Mouse (Mus musculus): ENCODE data around the gene Atxn2. TPM values are rescaled to one million over a fixed set of nuclear protein-coding genes. Genes with fewer than 3 reads are reported as not detected.
"Not testable (repeated sequence)": the region's sequence is repeated elsewhere in the genome, so short reads cannot be mapped to it uniquely, and the experiment has no call there.

Atxn2 gene
- polyA plus RNA-seq, 1 experiment from 2014 or later = 209 TPM

DNA sequence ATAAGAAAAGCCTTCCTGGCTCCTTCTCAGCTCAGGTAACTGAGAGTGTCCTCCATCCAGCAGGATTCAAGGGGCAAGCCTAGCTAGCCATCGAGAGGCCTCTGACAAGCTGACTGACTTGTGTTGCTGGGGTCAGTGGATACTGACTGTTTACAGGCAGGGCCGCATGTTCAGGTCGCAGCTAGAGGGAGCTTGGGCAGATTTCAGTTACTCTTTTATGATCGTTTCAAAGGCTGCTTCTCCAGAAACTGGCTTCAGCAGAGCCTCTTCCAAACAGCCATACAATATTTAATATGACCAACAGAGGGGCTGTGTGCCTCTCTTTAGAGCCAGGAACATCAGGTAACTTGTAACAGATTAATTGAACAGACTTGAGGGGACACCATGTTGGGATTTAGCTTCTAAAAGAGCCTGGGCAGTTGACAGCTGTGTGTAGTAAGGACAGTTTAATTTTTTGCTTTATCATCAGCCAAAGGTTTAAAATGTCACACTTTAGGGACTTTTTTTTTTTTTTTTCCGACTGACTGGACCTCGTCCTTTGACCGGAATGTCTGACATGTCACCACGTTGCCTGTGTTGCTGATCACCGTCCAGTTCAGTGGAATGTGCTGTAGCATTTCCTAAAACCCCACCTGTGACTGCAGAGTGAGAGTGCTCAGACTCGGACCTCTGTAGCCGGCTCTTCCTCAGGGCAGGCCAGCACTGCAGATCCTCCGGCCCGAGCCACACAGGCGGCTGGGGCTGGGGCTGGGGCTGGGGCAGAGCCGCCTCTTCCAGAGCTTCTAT, 24.8 kb upstream of the Atxn2 start:
- TF ChIP-seq CTCF (IDR thresholded peaks at IDR 0.05) = no peak
- ChIA-PET CTCF (interaction anchor here (0.7 to 1.8 kb wide), 6 partner anchors 10 to 37 kb away, joined by 3 to 8 read pairs (median 4); no protein-coding TSS in a partner anchor), POLR2A (interaction anchor here (0.6 to 2.8 kb wide), 5 partner anchors 12 to 158 kb away, joined by 3 to 13 read pairs (median 3); partner anchors contain the start of genes Acad12 and Atxn2)
- in situ Hi-C loops (cut with MboI; ENCODE audit: low pct_unique_long_range_greater_than_20kb) = no loop called here
- ATAC-seq (peak; percentile 12), DNase-seq (ENCODE audit: low read depth, low spot score) (no peak)
- no peaks in the 10 kb centered on the region for H3K27me3 ChIP-seq

DNA sequence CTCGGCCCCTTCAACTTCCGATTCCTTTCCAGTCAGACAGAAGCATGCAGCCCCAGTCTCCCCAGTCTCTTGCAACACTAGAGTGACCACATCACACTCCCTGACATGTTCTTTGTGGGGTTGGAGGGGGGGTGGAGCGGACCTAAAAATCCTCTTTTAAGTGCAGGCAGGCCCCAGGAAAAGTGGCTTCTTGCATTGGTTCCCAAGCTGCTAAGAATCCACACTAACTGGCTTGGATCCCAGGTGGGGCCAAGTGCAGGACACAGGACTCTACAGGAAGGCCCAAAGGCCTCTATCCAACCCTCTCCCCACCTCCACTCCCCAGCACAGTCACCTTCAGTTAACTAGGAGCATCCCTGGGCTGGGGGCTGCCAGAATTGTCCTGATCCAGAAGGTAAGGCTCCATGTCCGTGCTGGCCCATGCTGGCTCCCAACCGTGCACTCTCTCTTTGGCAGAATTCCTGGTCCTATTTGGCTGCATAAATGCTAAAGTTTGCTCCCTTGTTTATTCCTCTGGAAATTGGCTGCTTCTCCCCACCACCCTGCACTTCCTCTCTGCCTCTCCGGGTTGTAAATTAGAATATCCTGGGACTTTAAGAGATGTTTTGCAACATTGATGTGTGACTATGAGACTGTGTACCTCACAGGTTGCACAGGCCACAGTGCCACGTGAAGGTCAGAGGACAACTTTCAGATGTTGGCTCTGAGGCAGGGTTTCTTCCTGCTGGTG, 20.5 kb upstream of the Atxn2 start:
- TF ChIP-seq CTCF (IDR thresholded peaks at IDR 0.05) = no peak
- POLR2A ChIA-PET = no interaction called here
- in situ Hi-C loops (cut with MboI; ENCODE audit: low pct_unique_long_range_greater_than_20kb) = no loop called here

DNA sequence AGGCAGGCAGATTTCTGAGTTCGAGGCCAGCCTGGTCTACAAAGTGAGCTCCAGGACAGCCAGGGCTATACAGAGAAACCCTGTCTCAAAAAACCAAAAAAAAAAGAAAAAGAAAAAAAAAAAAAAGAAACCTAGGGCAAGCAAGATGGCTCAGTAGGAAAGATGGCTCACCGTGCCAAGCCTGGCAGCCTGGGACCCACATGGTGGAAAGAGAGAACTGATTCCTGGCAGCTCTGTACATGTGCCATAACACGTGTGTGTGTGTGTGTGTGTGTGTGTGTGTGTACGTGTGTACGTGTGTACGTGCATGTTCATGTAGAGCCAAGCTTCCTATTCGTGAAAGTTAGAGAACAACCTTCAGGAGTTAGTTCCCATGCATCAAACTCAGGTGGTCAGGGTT, 19.7 kb upstream of the Atxn2 start:
- H3K27me3 ChIP-seq; ATAC-seq; POLR2A ChIA-PET; DNase-seq (ENCODE audit: low read depth, low spot score); in situ Hi-C loops (cut with MboI; ENCODE audit: low pct_unique_long_range_greater_than_20kb): not testable (repeated sequence)
- CTCF ChIA-PET = interaction anchor here (0.6 kb wide), 1 partner anchor 19 kb away, joined by 3 read pairs; no protein-coding TSS in a partner anchor

More for the DNA sequence above, 20.5 kb upstream of the Atxn2 start:
- H3K27me3 ChIP-seq = no peaks in the 10 kb centered on the region
- CTCF ChIA-PET = interaction anchor here (0.6 to 0.9 kb wide), 2 partner anchors 11 to 15 kb away, joined by 3 to 4 read pairs; no protein-coding TSS in a partner anchor
- no peak for ATAC-seq
- no peak for DNase-seq (ENCODE audit: low read depth, low spot score)

DNA sequence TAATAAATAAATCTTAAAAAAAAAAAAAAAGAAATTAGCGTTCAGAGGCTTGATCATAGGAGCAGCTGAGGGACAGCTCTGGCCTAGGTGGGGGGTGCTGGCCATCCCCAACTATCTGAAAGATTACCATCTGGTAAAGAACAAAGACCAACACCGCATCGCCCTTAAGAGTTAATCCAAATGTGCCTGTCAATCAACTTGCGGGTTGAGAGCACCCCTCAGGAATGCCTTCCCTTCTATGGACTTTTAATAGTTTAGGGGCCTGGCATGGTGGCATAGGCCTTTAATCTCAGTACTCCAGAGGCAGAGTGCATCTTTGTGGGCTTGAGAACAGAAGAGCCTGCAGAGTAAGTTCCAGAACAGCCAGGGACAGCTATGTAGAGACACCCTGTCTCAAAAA, 18.2 kb upstream of the Atxn2 start:
- POLR2A ChIA-PET = no interaction called here
- TF ChIP-seq CTCF (IDR thresholded peaks at IDR 0.05) = no peak
- ATAC-seq (no peak), DNase-seq (ENCODE audit: low read depth, low spot score) (no peak)
- in situ Hi-C loops (cut with MboI; ENCODE audit: low pct_unique_long_range_greater_than_20kb) = no loop called here
- CTCF ChIA-PET = no interaction called here
- H3K27me3 ChIP-seq = no peaks in the 10 kb centered on the region

DNA sequence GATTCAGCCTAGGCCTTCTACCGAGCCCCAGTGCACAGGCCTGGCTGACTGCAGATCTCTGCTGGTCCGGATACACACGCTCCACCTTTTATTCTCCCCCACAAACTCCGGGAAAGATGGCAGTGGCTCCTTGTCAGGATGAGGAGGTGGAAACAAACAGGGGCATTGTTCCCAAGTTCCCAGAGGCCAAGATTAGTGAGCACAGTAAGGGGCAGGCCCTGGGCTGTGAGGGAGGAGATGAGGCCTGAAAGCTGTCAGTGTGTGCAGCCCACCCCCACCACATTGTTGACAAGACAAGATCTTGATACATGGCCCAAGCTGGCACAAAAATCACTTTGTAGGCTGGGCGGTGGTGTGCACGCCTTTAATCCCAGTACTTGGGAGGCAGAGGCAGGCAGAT, 14.4 kb upstream of the Atxn2 start:
- CTCF ChIA-PET = interaction anchor here (1.6 kb wide), 1 partner anchor 11 kb away, joined by 4 read pairs; no protein-coding TSS in a partner anchor

DNA sequence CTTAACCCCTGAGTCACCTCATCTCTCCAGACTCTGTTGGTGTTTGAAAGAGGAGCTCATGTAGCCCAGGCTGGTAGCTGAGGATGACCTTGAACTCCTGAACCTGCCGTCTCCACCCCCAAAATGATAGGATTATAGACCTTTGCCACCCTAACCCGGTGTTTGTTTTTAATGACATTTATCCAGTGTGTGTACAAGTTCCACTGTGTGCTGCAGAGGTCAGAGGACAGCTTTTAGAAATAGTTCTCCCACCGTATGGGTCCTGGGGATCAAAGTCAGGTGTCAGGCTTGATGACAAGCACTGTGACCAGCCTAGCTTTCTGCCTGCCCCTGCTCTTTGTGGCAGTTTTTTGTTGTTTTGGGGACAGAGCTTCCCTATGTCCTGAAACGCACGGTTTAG, 11.2 kb upstream of the Atxn2 start:
- H3K27me3 ChIP-seq = no peaks in the 10 kb centered on the region
- TF ChIP-seq CTCF (IDR thresholded peaks at IDR 0.05) = no peak
- ATAC-seq (no peak), DNase-seq (ENCODE audit: low read depth, low spot score) (no peak)
- in situ Hi-C loops (cut with MboI; ENCODE audit: low pct_unique_long_range_greater_than_20kb) = no loop called here
- CTCF ChIA-PET = interaction anchor here (1.2 to 1.9 kb wide), 3 partner anchors 9 to 13 kb away, joined by 3 to 8 read pairs (median 4); no protein-coding TSS in a partner anchor
- POLR2A ChIA-PET = interaction anchor here (0.5 to 1.8 kb wide), 5 partner anchors 11 to 1673 kb away, joined by 3 to 8 read pairs (median 3); partner anchors contain the start of gene Atxn2

More for the DNA sequence above, 14.4 kb upstream of the Atxn2 start:
- in situ Hi-C loops (cut with MboI; ENCODE audit: low pct_unique_long_range_greater_than_20kb) = no loop called here
- POLR2A ChIA-PET = no interaction called here
- H3K27me3 ChIP-seq = no peaks in the 10 kb centered on the region
- no peak for TF ChIP-seq CTCF (IDR thresholded peaks at IDR 0.05)
- ATAC-seq (no peak), DNase-seq (ENCODE audit: low read depth, low spot score) (no peak)

DNA sequence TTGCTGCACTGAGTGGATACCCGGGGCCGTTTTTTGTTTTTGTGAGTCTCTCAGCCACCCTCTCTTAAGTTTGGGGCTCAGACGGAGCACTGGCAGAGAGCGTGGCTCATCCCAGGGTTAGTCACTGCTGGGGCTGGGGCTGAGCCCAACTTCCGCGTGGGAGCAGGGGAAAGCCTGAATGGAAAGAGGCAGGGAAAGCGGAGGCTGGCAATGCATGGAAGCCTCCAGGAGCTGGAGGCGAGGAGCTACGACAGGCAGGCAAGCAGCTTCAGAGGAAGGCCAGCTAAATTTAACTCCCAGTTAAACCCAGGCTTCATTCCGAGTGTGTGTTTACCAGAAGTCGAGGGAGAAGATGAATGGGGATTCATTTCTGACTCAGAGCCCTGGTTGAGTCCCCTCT, 10.6 kb upstream of the Atxn2 start:
- ChIA-PET CTCF (interaction anchor here (1.2 to 1.9 kb wide), 3 partner anchors 8 to 13 kb away, joined by 3 to 8 read pairs (median 4); no protein-coding TSS in a partner anchor), POLR2A (interaction anchor here (0.6 to 1.8 kb wide), 4 partner anchors 10 to 39 kb away, joined by 3 to 8 read pairs (median 3); partner anchors contain the start of gene Atxn2)
- ATAC-seq (peak; percentile 21), DNase-seq (ENCODE audit: low read depth, low spot score) (peak; percentile 35)
- in situ Hi-C loops (cut with MboI; ENCODE audit: low pct_unique_long_range_greater_than_20kb) = no loop called here
- no peaks in the 10 kb centered on the region for H3K27me3 ChIP-seq
- no peak for TF ChIP-seq CTCF (IDR thresholded peaks at IDR 0.05)

DNA sequence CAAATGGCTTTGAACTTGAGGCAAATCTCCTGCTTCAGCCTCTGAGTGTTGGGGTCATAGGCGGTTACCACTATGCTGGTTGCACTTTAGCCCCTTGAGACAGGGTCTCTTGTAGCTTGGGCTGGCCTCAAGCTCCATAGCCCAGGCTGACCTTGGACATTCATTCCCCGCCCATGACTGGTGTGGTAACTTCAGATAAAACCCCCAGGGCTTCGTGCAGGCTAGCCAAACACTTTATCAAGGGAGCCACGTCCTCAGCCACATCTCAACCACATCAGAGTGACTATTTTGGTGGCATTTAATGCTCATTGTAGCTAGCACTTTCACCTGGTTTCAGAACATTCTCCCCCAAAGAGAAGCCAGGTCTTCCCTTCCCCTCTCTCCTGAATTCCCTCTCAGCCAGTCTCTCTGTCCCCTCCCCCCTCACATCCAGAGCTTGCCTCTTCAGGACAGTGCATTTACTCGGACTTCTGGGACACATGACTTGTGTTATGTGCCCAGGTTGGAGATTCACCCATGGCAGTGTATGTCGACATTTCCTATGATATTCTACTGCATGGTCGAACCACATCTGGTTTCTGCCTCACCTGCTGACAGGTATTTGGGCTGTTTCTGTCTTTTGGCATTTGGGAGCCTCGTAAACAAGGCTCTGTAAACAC, 9.9 kb upstream of the Atxn2 start:
- no peak for TF ChIP-seq CTCF (IDR thresholded peaks at IDR 0.05)
- ChIA-PET POLR2A (interaction anchor here (1.0 kb wide), 1 partner anchor 15 kb away, joined by 3 read pairs; no protein-coding TSS in a partner anchor), CTCF (interaction anchor here (0.7 to 1.9 kb wide), 2 partner anchors 11 to 14 kb away, joined by 3 to 8 read pairs; no protein-coding TSS in a partner anchor)
- in situ Hi-C loops (cut with MboI; ENCODE audit: low pct_unique_long_range_greater_than_20kb) = no loop called here
- ATAC-seq (no peak), DNase-seq (ENCODE audit: low read depth, low spot score) (no peak)
- no peaks in the 10 kb centered on the region for H3K27me3 ChIP-seq

DNA sequence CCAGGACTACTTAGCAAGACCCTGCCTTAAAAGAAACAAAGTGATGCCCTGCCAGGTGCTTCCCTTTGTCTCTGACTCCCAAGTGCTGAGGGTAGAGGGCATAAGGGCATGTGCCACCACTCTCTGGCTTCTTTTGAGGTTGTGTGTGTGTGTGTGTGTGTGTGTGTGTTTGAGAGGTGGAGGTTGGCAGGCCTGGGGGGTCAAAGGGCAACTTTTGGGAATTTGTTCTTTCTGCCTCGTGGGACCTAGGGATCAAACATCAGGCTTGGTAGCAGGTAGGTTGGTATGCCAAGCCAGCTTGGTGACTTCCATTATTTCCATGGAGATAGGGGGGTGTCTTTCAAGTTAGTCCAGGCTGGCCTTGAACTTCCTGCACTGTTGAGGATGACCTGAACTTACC, 7.8 kb upstream of the Atxn2 start:
- no peak for DNase-seq (ENCODE audit: low read depth, low spot score)
- ChIA-PET POLR2A (no interaction called here), CTCF (no interaction called here)
- no peak for TF ChIP-seq CTCF (IDR thresholded peaks at IDR 0.05)
- no peak for ATAC-seq
- no peaks in the 10 kb centered on the region for H3K27me3 ChIP-seq
- in situ Hi-C loops (cut with MboI; ENCODE audit: low pct_unique_long_range_greater_than_20kb) = no loop called here

Data from Patski (cell line).